Mouse (Mus musculus) erythroblast, embryonic 14.5 days (primary cell): Measurements from ENCODE around the gene Rabl3.

Experiments
- GATA1 ChIP-seq: IDR thresholded peaks from 2 replicates; pipeline ENCODE4 v1.6.1; 2012; ENCODE audit warnings: low read length, inconsistent platforms, mixed read lengths
- TAL1 ChIP-seq: IDR thresholded peaks from 3 replicates; pipeline ENCODE4 v1.6.1; 2012; ENCODE audit warnings: low read length, inconsistent platforms, mixed read lengths

GRCm38 (mm10) chr16:37540776-37541175, 1.1 kb downstream of the Rabl3 start:
- TF ChIP-seq GATA1 (no peak), TAL1 (no peak)
